Mouse (Mus musculus): ENCODE data around the gene Flt3l.
"Not testable (repeated sequence)": the region's sequence is repeated elsewhere in the genome, so short reads cannot be mapped to it uniquely, and the experiment has no call there.

Gene Flt3l

GRCm38 (mm10) chr7:45098541-45099240 is 37.5 kb downstream of the Flt3l start:
- no peak for DNase-seq (ENCODE audit: low spot score in 2 of 2)

- DNase-seq (ENCODE audit: low spot score in 2 of 2), result no peak
Observed at GRCm38 (mm10) chr7:45097479-45097878, 38.8 kb downstream of the Flt3l start.

GRCm38 (mm10) chr7:45095965-45096364 is 40.3 kb downstream of the Flt3l start:
- not testable (repeated sequence) for DNase-seq (ENCODE audit: low spot score in 2 of 2)

- no peak for DNase-seq (ENCODE audit: low spot score in 2 of 2)
Observed at GRCm38 (mm10) chr7:45095367-45095766, 40.9 kb downstream of the Flt3l start.

GRCm38 (mm10) chr7:45094121-45094520 is 42.1 kb downstream of the Flt3l start:
- DNase-seq (ENCODE audit: low spot score in 2 of 2), result no peak

GRCm38 (mm10) chr7:45093516-45093905 is 42.7 kb downstream of the Flt3l start:
- DNase-seq (ENCODE audit: low spot score in 2 of 2), result no peak

- DNase-seq (ENCODE audit: low spot score in 2 of 2), result no peak
Observed at GRCm38 (mm10) chr7:45092828-45093515, 43.3 kb downstream of the Flt3l start.

DNA sequence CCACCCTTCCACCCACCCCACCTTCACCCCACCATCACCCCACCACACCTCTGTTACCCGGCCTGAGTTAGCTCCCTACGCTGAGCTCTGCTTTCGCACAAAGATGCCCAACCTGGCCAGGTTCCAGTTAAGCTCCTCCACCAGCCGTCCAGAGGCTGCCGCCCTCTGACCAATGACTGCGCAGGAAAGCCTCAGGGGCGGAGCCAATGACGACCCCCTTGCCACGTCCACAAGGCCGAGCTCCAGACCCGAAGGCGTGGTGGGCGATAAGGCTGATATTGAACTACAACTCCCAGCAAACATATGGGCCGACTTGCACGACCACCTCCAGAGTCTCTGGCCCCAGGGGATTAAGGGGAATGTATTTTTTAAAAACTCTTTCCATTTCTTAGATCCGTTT is 44.2 kb downstream of the Flt3l start, which contains the start of gene Rcn3:
Rcn3 (minus strand) TSS at position 174 of the 400 bp plus-strand sequence.
- peak; percentile 94 to 95 for DNase-seq (ENCODE audit: low spot score in 2 of 2)

DNA sequence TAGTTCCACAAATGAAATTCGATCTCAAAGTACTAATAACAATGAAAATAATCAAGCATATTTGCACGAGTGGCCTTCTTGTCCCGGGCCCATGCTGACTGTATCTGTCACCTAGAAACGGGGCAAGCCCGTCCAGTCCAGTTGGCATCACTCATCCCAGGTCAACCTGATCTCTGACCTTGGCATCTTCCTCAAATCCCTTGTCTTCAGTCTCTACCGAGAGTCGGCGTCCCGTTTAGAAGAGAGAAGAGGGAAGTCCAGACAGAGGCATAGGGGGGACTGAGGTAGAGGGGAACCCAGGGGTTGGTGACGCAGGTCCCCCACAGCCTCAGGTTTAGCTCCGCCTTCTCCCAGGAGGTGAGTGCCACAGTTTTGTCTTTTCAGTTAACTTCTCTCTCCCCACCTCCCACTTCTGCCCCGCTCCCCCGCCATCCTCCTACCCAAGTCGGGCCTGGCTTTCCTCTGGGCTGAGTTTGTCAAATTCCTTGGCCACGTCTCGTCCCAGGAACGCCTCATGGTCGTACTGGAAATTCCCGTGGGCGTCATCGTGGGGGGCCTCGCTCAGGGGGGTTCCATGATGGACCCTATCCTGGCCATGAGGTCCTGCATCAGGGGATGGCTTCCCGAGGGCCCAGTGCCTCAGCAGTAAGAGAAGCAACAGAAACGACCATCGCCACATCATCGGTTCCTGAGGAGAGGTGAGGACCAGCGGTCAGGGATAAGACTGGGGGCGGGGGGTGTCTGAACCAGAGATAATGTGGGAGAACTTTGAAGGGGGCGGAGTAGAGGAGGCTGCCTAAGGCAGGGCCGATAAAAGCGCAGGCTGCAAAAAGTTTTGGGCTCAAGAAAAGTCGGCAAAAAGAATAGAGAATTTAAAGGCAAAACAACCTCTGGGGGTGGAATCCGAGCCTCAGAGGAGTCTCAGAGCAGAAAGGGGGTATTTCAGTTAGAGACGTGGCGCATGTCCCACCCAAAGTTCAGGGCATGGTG is 44.9 kb downstream of the Flt3l start:
- peak; percentile 60 to 74 for DNase-seq (ENCODE audit: low spot score in 2 of 2)

DNA sequence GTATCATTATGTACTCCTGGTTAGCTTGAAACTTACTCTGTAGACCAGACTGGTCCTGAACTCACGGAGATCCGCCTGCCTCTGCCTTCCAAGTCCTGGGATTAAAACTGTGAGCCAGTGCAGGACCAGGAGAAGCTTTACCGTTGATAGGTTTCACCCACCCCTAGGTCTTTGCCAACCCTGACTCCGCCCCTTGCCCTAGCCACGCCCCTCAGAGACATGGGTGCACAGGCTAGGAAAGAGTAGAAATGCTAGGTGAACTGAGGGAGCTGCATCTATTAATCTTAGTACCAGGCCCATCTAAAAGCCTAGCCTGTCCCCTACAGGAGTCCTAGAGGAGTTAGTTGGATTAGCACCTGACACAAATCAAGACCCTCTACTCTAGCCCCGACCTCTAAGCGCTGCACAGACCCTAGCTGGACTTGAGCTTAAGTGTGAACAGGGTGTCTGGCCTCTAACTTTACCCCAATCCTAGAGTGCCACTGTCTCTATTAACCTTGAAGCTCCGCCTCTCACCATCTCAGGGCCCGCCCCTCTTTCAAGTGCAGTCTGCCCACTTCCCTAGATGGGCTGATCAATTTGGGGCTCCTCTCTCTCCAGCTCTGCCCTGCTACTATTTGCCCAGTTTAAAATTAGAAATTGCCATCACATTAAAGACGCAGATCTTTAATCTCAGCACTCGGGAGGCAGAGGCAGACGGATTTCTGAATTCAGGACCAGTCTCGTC is 45.8 kb downstream of the Flt3l start:
- DNase-seq (ENCODE audit: low spot score in 2 of 2), result no peak

- DNase-seq (ENCODE audit: low spot score in 2 of 2), result no peak
Observed at GRCm38 (mm10) chr7:45088597-45088996, 47.6 kb downstream of the Flt3l start.

GRCm38 (mm10) chr7:45086084-45086483 is 50.1 kb downstream of the Flt3l start:
- DNase-seq (ENCODE audit: low spot score in 2 of 2), result no peak

DNA sequence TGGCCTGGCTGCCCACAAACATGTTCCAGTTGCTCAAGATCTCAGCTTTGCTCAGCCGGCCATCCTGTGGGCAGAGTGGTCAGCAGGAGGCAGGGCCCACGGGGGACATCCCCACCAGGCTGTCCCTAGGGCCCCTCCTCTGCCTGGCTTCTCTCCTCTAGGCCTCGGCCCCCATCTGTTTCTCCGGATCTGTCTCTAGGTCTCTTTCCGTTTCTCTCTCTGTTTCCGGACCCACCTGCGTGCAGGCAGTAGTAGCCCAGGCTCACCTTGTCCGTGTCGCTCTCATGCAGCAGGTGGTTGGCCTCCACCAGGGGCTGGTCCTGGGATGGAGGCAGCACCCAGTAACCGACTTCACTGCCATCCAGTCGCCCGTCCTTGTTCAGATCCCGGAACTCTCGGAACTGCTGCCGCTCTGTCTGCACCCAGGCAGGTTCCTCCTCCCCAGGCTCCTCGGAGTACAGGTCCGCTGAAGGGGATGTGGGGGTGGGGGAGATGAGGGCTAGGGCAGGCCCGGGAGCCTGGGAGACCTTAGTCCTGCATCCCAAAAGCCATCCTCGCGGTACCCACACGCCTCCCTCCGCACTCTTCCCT is 52.8 kb downstream of the Flt3l start:
- no peak for DNase-seq (ENCODE audit: low spot score in 2 of 2)

GRCm38 (mm10) chr7:45082401-45083299 is 53.6 kb downstream of the Flt3l start:
- DNase-seq (ENCODE audit: low spot score in 2 of 2), result no peak

- no peak for DNase-seq (ENCODE audit: low spot score in 2 of 2)
Observed at GRCm38 (mm10) chr7:45081016-45081415, 55.2 kb downstream of the Flt3l start.

- DNase-seq (ENCODE audit: low spot score in 2 of 2), result peak; percentile 77 to 92
Observed at GRCm38 (mm10) chr7:45079856-45080255, 56.4 kb downstream of the Flt3l start.

Data from urinary bladder, postnatal 4 days (tissue).